Mouse (Mus musculus) bone marrow, adult 2 months (tissue): ENCODE results near the gene Slc26a3. TPM values are rescaled to one million over a fixed set of nuclear protein-coding genes. Genes with fewer than 3 reads are reported as not detected.

Experiments
- H3K27ac ChIP-seq: fragments of 200-500 bp; 2 replicates; pipeline ENCODE4 v1.5.1; 2012; ENCODE audit warnings: low read depth, mild to moderate bottlenecking, control low read depth, inconsistent platforms, low read length; ENCODE audit not compliant: control insufficient read depth, poor library complexity, insufficient read depth
- H3K4me1 ChIP-seq: fragments of 200-500 bp; 2 replicates; pipeline ENCODE4 v1.6.1; 2011; ENCODE audit warnings: low read length; ENCODE audit not compliant: control insufficient read depth, insufficient read depth
- H3K4me3 ChIP-seq: fragments of 200-500 bp; replicated peaks from 2 replicates; pipeline ENCODE3; 2011; ENCODE audit warnings: mild to moderate bottlenecking, low read depth, low read length, control low read depth; ENCODE audit not compliant: control insufficient read depth
- CTCF ChIP-seq: fragments of 200-500 bp; IDR thresholded peaks from 2 replicates; pipeline ENCODE4 v1.5.1; 2011; ENCODE audit warnings: low read length, control low read depth; ENCODE audit not compliant: control insufficient read depth, insufficient read depth
- POLR2A ChIP-seq: fragments of 200-500 bp; IDR thresholded peaks from 2 replicates; pipeline ENCODE4 v1.6.1; 2011; ENCODE audit warnings: low read depth, mild to moderate bottlenecking, control low read depth, low read length, borderline replicate concordance; ENCODE audit not compliant: control insufficient read depth
- WGBS: fragments of 180-500 bp; shearing (Covaris S2); methylation state at CpG from one replicate; pipeline ENCODE4 v1.1.7; 2018; 5-methylcytosine and 5-hydroxymethylcytosine counted together
- polyA plus RNA-seq: library from polyadenylated mRNA; stranded (reverse); fragments of >200 nt; gene quantifications from 2 replicates; pipeline ENCODE4 v1.2.4, GENCODE M21; 2011; ENCODE audit warnings: low replicate concordance; ENCODE audit not compliant: missing spikeins, insufficient read depth, insufficient read length

The Slc26a3 gene
- 2.9 and 6.1 TPM in 2 replicates for polyA plus RNA-seq

DNA sequence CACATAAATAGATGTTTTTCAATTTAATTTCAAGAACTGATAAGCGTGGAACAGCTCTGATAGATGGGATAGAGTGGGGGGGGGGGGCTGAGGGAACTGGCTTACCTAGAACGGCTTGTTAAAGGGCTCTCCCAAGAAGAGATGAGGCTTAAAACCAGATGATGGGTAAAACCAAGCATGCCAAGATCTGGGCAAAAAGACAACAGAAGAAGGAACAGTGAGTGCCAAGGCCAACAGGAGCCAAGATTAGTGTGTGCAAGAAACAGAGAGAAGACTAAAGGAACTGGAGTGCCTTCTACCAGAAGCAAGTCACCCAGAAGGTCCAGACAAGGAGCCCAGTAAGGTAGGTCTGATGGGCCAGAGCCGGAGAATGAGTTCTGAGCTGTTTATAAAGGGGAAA, at the start of gene Slc26a3:
Slc26a3 (plus strand) TSS at position 301 of the 400 bp plus-strand sequence.
- Histone ChIP-seq H3K27ac (no peak within 1 kb of the TSS), H3K4me3 (no peak within 1 kb of the TSS), H3K4me1 (no peaks in the 10 kb centered on the region; the same call in 1 of the 2 replicates)
- TF ChIP-seq POLR2A (no peak), CTCF (no peak)
- 79% methylated on average over 3 of the region's 3 CpGs for WGBS

DNA sequence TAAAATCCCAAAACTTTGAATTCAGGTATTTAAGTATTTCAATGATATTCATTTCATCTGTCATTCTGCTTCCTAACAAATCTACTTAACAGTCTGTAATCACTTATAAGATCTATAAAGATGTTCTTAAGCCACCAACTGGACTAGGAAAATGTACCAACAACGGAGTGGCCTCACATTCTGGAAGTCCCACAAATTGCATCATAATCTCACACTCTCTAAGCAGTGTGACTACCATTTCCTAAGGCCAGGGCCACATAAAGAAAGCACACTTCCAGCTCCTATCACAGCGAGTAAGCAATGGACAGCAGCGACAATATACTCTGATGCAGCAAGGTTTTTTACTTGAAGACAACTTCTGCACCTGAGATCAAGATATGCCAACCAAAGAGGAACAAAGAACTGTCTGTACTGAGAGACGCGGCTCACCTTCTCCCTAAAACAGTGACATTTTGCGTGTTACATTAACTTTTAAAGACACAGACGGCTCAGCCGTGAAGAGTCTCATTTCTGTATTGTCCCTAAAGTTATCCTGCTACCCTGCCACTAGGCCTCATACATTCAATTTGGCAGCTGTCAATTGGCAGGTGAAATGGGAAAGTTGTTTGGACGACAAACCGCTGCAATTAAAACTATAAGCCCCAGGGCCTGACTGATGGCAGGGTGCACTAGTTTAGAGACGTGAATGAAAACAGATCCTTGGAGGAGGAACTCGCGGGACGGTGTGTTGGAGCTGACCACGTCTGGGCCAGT, 40.3 kb upstream of the Slc26a3 start:
- TF ChIP-seq POLR2A (no peak), CTCF (no peak)
- H3K27ac ChIP-seq: peak overlapping the region; percentile 83; the same call in 1 of the 2 replicates
- 10% methylated on average over 15 of the region's 15 CpGs for WGBS
- peak overlapping the region; percentile 98 for H3K4me3 ChIP-seq
- peaks cover 1% of the 10 kb centered on the region for H3K4me1 ChIP-seq

DNA sequence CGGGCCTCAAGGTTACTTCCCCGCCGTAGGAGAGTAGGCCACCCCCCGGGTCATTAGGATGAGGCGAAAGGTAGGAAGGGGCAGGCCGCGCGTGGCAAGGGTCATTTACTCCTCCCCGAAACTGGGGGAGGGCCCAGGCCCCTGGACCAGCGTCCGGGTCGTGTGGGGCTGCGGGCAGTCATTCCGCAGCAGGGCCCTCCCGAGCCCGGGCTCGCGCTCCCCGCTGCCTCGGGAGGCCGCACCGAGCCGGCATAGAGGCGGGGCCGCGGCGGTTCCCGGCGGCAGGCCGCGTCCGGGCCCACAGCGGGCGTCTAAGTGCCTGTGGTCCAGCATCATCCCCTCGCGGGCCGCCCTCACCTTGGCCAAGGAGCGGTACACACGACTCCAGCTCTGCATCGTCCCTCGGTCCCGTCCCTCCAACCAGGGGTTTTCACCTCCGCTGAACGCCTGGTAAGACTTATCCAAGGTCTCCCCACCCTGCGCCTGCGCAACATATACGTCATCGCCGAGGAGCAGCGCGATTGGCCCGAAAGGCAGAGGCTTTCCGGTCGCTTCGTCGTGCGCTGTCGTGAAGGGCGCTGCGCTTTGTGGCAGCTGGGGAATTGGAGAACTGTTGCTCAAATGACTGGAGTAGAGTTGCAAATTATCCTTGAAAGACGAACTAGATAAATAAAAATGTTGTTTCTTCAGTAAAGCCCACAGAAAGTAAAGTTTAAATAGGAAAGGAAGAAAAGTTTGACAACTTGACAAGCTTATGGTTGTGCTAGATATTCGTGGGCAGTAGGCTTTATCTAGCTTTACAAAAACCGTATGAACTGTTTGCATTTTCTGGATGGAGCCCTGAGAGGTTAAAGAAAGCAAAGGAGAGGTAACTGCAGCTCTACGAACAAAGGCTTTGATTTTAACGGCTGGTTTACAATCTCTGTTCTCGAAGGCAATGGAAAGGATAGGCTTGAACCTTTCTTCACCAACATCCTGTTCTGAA, 39.4 kb upstream of the Slc26a3 start, which contains the start of gene Dld:
Dld (minus strand) TSS at position 510 of the 985 bp plus-strand sequence.
- no peak for TF ChIP-seq CTCF
- peak; percentile 85; the same call in 1 of the 2 replicates for TF ChIP-seq POLR2A
- WGBS: 4% methylated on average over 66 of the region's 66 CpGs
- peak within 1 kb of the TSS; percentile 98 for H3K4me3 ChIP-seq
- peaks cover 1% of the 10 kb centered on the region for H3K4me1 ChIP-seq
- H3K27ac ChIP-seq: peak within 1 kb of the TSS; percentile 83

DNA sequence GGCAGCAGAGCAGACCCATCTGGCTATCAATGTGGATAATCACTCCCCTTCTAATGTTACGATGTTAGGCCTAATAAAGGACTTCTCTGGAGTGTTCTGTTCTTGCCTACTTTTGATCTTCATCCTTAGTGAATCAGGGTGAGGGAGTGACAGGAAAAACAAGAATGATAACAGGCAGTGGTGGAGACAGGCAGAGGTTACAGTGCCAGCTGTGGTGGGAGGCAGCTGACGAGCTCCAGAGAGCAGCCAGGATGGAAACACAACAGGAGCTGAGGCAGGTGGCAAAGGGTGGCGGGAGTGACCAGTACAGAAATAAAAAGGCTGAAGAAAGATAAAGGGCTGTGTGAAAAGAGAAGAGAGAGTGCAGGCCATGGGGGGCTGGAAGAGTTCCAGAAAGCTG, 24.2 kb upstream of the Slc26a3 start:
- 78% methylated on average over 3 of the region's 3 CpGs for WGBS
- Histone ChIP-seq H3K4me1 (no peaks in the 10 kb centered on the region), H3K4me3 (no peak overlapping the region), H3K27ac (no peak overlapping the region)
- TF ChIP-seq POLR2A (no peak), CTCF (no peak)

DNA sequence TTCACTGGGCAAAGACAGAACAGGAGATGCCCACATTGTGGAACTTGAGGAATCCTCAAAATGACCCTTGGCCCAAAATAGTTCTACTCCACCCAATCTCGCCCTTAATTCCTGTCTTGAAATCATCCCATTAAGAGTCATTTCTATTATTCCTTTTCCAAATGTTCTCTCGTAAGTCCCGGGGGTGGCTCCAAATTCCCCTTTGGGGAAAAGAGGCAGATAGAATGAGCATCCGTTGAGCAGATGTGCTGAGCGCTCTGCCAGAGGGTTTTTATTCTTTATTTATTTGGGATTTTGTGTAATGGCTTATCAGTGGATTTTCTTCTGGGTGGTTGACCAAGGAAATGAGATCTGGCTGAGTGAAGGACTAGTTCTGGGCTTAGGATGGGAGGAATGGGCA, 22.9 kb upstream of the Slc26a3 start:
- Histone ChIP-seq H3K4me1 (no peaks in the 10 kb centered on the region), H3K27ac (no peak overlapping the region), H3K4me3 (no peak overlapping the region)
- WGBS: 84% methylated on average over 5 of the region's 5 CpGs
- no peak for TF ChIP-seq CTCF
- TF ChIP-seq POLR2A: no peak

DNA sequence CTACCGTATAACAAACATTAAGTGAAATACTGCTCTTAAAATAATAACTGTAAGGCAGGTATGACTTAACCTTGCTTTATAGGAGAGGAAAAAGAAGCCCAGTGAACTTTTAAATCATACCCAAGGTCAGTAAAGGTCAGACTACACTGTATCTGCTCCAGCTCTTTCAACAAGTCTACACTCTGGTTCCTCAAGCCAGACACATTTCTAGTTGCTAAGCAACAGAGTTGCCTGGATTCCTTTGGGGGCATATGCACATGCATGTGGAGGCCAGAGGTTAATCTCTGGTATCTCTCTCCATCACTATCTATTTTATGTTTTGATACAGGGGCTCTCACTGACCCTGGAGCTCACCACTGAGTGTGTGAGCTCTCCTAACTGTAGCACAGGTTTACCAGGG, 21.6 kb upstream of the Slc26a3 start:
- WGBS: 75% methylated on average over 1 of the region's 1 CpGs
- H3K4me1 ChIP-seq: no peaks in the 10 kb centered on the region
- H3K27ac ChIP-seq: no peak overlapping the region
- TF ChIP-seq POLR2A (no peak), CTCF (no peak)
- no peak overlapping the region for H3K4me3 ChIP-seq

DNA sequence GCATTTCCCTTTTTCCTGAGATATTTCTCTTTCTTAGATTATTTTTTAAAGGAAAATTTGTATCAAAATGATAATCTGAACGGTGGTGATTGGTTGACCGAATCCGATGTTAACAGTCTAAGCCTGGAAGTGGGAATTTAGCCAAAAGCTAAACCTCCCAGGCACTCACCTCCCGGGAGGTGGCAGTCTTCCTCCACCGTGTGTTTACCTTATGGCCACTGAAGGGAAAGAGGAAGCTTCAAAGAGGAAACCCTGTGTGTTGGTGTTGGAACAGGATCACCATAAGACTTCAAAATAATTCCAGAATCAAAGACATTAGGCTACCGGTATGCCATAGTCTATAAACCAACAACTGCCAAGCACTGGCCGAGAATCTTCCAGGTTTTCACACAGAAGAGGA, 21.0 kb upstream of the Slc26a3 start:
- H3K4me3 ChIP-seq: no peak overlapping the region
- no peaks in the 10 kb centered on the region for H3K4me1 ChIP-seq
- 62% methylated on average over 7 of the region's 7 CpGs for WGBS
- TF ChIP-seq CTCF (peak; percentile 27; the same call in 1 of the 2 replicates), POLR2A (no peak)
- H3K27ac ChIP-seq: no peak overlapping the region
